Mouse (Mus musculus) lung, adult 2 months (tissue): ENCODE data around the gene Rbmxl1.

Source experiments
- CTCF ChIP-seq: fragments of 200-500 bp; IDR thresholded peaks from 2 replicates; pipeline ENCODE4 v1.5.1; 2011; ENCODE audit warnings: mild to moderate bottlenecking, low read length, control low read depth; ENCODE audit not compliant: insufficient read depth
- POLR2A ChIP-seq: fragments of 200-500 bp; IDR thresholded peaks from 2 replicates; pipeline ENCODE4 v1.6.1; 2011; ENCODE audit warnings: low read depth, mild to moderate bottlenecking, control low read depth, low read length, borderline replicate concordance; ENCODE audit errors: extremely low read depth

GRCm38 (mm10) chr8:78507979-78508718 is 549 bp downstream of the Rbmxl1 start:
- no peak for TF ChIP-seq CTCF
- no peak for TF ChIP-seq POLR2A
